Mouse (Mus musculus): ENCODE results near the gene Mob3b.

Gene Mob3b

GRCm38 (mm10) chr4:35148326-35148725, 9.0 kb downstream of the Mob3b start:
- no peak for DNase-seq (ENCODE audit: low spot score)

- DNase-seq (ENCODE audit: low spot score) = no peak
Observed at GRCm38 (mm10) chr4:35146597-35146996, 10.7 kb downstream of the Mob3b start.

GRCm38 (mm10) chr4:35145726-35146125, 11.6 kb downstream of the Mob3b start:
- no peak for DNase-seq (ENCODE audit: low spot score)

GRCm38 (mm10) chr4:35143472-35144102, 13.7 kb downstream of the Mob3b start:
- no peak for DNase-seq (ENCODE audit: low spot score)

- DNase-seq (ENCODE audit: low spot score) = no peak
Observed at GRCm38 (mm10) chr4:35140317-35140716, 17.0 kb downstream of the Mob3b start.

- no peak for DNase-seq (ENCODE audit: low spot score)
Observed at GRCm38 (mm10) chr4:35138077-35138476, 19.2 kb downstream of the Mob3b start.

- DNase-seq (ENCODE audit: low spot score) = no peak
Observed at GRCm38 (mm10) chr4:35136996-35137395, 20.3 kb downstream of the Mob3b start.

GRCm38 (mm10) chr4:35135806-35136205, 21.5 kb downstream of the Mob3b start:
- DNase-seq (ENCODE audit: low spot score) = no peak

- DNase-seq (ENCODE audit: low spot score) = no peak
Observed at GRCm38 (mm10) chr4:35134846-35135611, 22.3 kb downstream of the Mob3b start.

- no peak for DNase-seq (ENCODE audit: low spot score)
Observed at GRCm38 (mm10) chr4:35133411-35133810, 23.9 kb downstream of the Mob3b start.

- DNase-seq (ENCODE audit: low spot score) = no peak
Observed at GRCm38 (mm10) chr4:35131592-35131991, 25.7 kb downstream of the Mob3b start.

- peak; percentile 43 for DNase-seq (ENCODE audit: low spot score)
Observed at GRCm38 (mm10) chr4:35130411-35130948, 26.8 kb downstream of the Mob3b start.

GRCm38 (mm10) chr4:35127759-35128158, 29.5 kb downstream of the Mob3b start:
- DNase-seq (ENCODE audit: low spot score) = no peak

- no peak for DNase-seq (ENCODE audit: low spot score)
Observed at GRCm38 (mm10) chr4:35126776-35127175, 30.5 kb downstream of the Mob3b start.

GRCm38 (mm10) chr4:35125299-35125777, 31.9 kb downstream of the Mob3b start:
- no peak for DNase-seq (ENCODE audit: low spot score)

GRCm38 (mm10) chr4:35124027-35124426, 33.3 kb downstream of the Mob3b start:
- DNase-seq (ENCODE audit: low spot score) = no peak

GRCm38 (mm10) chr4:35123087-35123486, 34.2 kb downstream of the Mob3b start:
- no peak for DNase-seq (ENCODE audit: low spot score)

GRCm38 (mm10) chr4:35121060-35121459, 36.2 kb downstream of the Mob3b start:
- no peak for DNase-seq (ENCODE audit: low spot score)

- no peak for DNase-seq (ENCODE audit: low spot score)
Observed at GRCm38 (mm10) chr4:35120575-35120974, 36.7 kb downstream of the Mob3b start.

- DNase-seq (ENCODE audit: low spot score) = no peak
Observed at GRCm38 (mm10) chr4:35120159-35120558, 37.1 kb downstream of the Mob3b start.

GRCm38 (mm10) chr4:35118851-35119250, 38.4 kb downstream of the Mob3b start:
- DNase-seq (ENCODE audit: low spot score) = no peak

- DNase-seq (ENCODE audit: low spot score) = no peak
Observed at GRCm38 (mm10) chr4:35117144-35117543, 40.1 kb downstream of the Mob3b start.

GRCm38 (mm10) chr4:35115933-35116332, 41.4 kb downstream of the Mob3b start:
- no peak for DNase-seq (ENCODE audit: low spot score)
